Mouse (Mus musculus) liver, postnatal 0 days (tissue): Measurements from ENCODE around the gene Pno1. TPM values are rescaled to one million over a fixed set of nuclear protein-coding genes. Genes with fewer than 3 reads are reported as not detected.
A peak's percentile ranks its signal among the peaks of the same experiment; 100 is the strongest.

ENCODE experiments used
- ATAC-seq: fragments of 200-750 bp; cut with Nextera tagmentation; 2 replicates; pipeline ENCODE4 v1.8.0; 2017; ENCODE audit warnings: mild to moderate bottlenecking, moderate library complexity
- DNase-seq: peaks from one replicate; pipeline ENCODE4 v3.0.0-alpha.2; 2016
- H3K27ac ChIP-seq: fragments of 300-500 bp; sonication (generic); 2 replicates; pipeline ENCODE4 v1.5.1; 2014; ENCODE audit warnings: antibody characterized with exemption, moderate library complexity, mild to moderate bottlenecking, low read depth
- H3K27me3 ChIP-seq: fragments of 300-500 bp; sonication (generic); 2 replicates; pipeline ENCODE4 v1.6.1; 2014; ENCODE audit warnings: low read length, control low read depth, mixed read lengths; ENCODE audit not compliant: insufficient read depth
- H3K36me3 ChIP-seq: fragments of 300-500 bp; sonication (generic); replicated peaks from 2 replicates; pipeline ENCODE4 v1.6.1; 2014; ENCODE audit warnings: mild to moderate bottlenecking, control low read depth, low read length, moderate library complexity, mixed read lengths; ENCODE audit not compliant: insufficient read depth
- H3K4me1 ChIP-seq: fragments of 300-500 bp; sonication (generic); 2 replicates; pipeline ENCODE4 v1.6.1; 2014; ENCODE audit warnings: antibody characterized with exemption, mild to moderate bottlenecking, control low read depth; ENCODE audit not compliant: insufficient read depth
- H3K4me2 ChIP-seq: fragments of 300-500 bp; sonication (generic); 2 replicates; pipeline ENCODE4 v1.6.1; 2014; ENCODE audit warnings: low read depth, mild to moderate bottlenecking, low read length, moderate library complexity, mixed read lengths
- H3K4me3 ChIP-seq: fragments of 300-500 bp; sonication (generic); 2 replicates; pipeline ENCODE4 v1.5.1; 2014; ENCODE audit warnings: low read depth, low read length
- H3K9ac ChIP-seq: fragments of 300-500 bp; sonication (generic); replicated peaks from 2 replicates; pipeline ENCODE4 v1.6.1; 2014; ENCODE audit warnings: mild to moderate bottlenecking, moderate library complexity
- H3K9me3 ChIP-seq: fragments of 300-500 bp; sonication (generic); 2 replicates; pipeline ENCODE4 v1.6.1; 2016; ENCODE audit warnings: mild to moderate bottlenecking, control low read depth, low read length, mixed read lengths
- CTCF ChIP-seq: sonication (generic); IDR thresholded peaks from 2 replicates; pipeline ENCODE4 v1.5.1; 2016; ENCODE audit warnings: antibody characterized with exemption, low read depth
- EP300 ChIP-seq: IDR thresholded peaks from 2 replicates; pipeline ENCODE4 v1.6.1; 2016; ENCODE audit warnings: antibody characterized with exemption, low read depth, mild to moderate bottlenecking
- WGBS: fragments of 180-500 bp; shearing (Covaris S2); extraction: QIAGEN DNeasy Blood & Tissue Kit; methylation state at CpG from one replicate; pipeline ENCODE4 v1.1.7; 2014; ENCODE audit not compliant: insufficient replicate concordance; 5-methylcytosine and 5-hydroxymethylcytosine counted together
- polyA plus RNA-seq: library from polyadenylated mRNA; unstranded; fragments of >200 nt; fragmentation: Nextera tagmentation; extraction: Ambion mirVana; gene quantifications from 2 replicates; pipeline ENCODE4 v1.2.1, GENCODE M21; 2015

Pno1 gene
- polyA plus RNA-seq, 1 experiment from 2014 or later: 37.1 TPM

DNA sequence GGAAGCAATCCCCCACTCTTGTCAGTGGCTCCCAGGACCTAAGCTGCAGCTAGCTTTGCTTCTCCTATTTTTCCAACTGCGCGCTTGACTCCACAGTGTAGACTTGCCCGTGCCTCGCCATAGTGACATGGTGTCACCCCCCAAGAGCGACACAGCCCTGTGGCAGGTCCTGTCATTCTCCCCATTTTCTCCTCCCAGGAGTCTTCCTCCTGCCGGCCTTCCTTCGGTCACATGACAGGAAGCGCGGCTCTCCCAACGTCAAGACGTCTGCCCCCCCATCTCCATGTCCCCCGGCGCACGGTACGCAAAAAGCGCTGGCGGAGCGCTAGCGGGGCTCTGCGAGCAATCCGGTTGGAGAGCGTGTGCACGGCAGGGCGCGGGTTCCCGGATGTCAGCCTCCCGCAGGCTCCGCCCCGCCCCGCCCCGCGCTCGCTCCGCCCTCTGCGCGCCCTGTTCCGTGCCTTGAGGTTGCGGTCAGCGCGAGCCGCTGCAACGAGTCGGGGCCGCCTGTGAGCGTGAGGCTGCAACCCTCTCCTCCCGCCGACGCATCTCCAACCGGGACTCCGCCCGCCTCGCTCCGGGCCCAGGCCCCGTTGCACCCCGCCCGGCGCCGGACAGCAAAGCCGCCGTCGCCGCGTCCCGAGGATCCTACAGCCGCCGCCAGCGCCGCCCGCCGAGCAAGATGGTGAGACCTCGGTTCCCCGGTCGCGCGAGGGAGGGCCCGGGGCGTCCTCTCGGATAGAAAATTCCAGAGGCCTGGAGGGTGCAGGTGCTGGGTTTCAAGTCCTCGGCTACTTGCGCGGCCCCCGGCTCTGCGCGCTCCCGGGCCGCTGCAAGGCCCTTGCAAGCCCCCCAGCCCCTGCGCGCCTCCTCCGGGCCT lies 52.3 kb downstream of the Pno1 start, which contains the start of gene Ppp3r1:
Gene Ppp3r1 (plus strand): TSS at position 406 of the 880 bp plus-strand sequence.
- no peaks in the 10 kb centered on the region for H3K36me3 ChIP-seq
- WGBS: 1% methylated on average over 60 of the region's 89 CpGs
- H3K9ac ChIP-seq: peak within 1 kb of the TSS; percentile 96
- TF ChIP-seq CTCF (no peak), EP300 (0 out of 2 replicates have a peak, but pooled peaks have one; percentile 14)
- peak within 1 kb of the TSS; percentile 96 for H3K27ac ChIP-seq
- peaks cover 20% of the 10 kb centered on the region for H3K4me1 ChIP-seq
- peak; percentile 97 for DNase-seq
- peak; percentile 96 for ATAC-seq
- no peaks in the 10 kb centered on the region for H3K27me3 ChIP-seq
- H3K9me3 ChIP-seq: no peaks in the 10 kb centered on the region
- H3K4me3 ChIP-seq: peak within 1 kb of the TSS; percentile 94
- H3K4me2 ChIP-seq: peak within 1 kb of the TSS; percentile 88

Other genes with a start within 250 kb of the Pno1 start
- 3.7 TPM in 2 replicates for gene Cnrip1, start 160.0 kb downstream of the Pno1 start, polyA plus RNA-seq
- 19.8 and 22.5 TPM in 2 replicates for gene Plek, start 159.2 kb downstream of the Pno1 start, polyA plus RNA-seq
- gene Ppp3r1, start 52.3 kb downstream of the Pno1 start, polyA plus RNA-seq: 31.1 and 32.1 TPM in 2 replicates
- 8.5 and 8.8 TPM in 2 replicates for gene Wdr92, start 29.5 kb downstream of the Pno1 start, polyA plus RNA-seq
- 46.4 and 51.0 TPM in 2 replicates for gene C1d, start 46.0 kb upstream of the Pno1 start, polyA plus RNA-seq